Mouse (Mus musculus): Measurements from ENCODE around the gene Rnf115.

The Rnf115 gene

DNA sequence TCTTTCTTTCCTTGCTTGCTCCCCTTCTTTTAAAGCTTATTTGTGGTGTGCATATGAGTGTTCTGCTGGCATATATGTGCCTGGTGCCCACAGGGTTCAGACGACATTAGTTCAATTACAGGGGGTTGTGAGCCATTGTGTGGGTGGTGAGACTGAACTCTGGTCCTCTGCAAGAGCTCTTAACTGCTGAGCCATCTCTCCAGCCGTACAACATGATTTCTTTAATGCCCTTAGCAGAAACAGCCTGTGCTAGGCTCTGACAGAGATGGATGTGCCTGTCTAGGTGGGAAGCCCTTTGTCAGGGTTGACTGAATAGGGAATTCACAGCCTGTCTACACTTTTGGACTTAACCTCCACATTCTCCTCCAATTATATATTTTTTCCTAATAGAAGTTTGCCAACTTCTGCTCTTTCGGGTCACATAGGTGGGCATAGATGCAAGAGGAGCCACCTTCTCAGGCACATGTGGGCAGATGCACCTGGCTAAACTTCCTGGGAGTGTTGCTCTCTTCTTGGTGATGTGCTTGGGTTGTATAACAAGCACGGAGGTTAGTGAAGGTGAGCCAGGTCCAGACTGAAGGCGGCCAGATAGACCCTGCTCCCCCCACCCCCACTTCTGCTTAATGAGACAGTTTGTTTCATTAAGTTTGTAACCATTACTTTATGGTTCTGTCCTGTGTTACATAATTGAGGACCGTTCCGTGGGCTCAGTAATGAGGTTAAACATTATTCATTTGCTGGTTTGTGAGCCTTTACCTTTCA, 107.3 kb downstream of the Rnf115 start:
- no peak for DNase-seq (ENCODE audit: low spot score in 2 of 2)

DNA sequence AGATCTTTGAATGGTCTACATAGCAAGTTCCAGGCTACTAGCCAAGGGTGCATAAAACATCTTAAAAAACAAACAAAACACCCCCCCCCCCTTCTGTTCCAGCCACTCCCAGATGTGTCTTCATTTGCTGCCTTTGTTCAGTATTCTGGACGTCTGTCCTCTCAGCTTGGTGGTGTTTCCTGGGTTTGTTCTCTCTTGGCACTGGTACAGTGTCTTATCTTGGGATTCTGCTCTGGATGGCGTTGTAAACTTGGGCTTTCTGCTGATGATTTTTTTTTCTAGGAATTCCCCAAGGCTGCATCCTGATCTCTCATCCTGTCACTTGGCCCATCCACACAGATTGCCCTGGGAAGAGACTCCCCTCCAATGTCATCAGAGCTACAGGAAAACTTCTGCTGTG, 109.0 kb downstream of the Rnf115 start:
- DNase-seq (ENCODE audit: low spot score in 2 of 2), result no peak

GRCm38 (mm10) chr3:96838996-96839645, 111.7 kb downstream of the Rnf115 start:
- no peak for DNase-seq (ENCODE audit: low spot score in 2 of 2)
